ENCODE assay signal across 8 mouse cellular contexts in genomic region chr7:27395521-27396183, GRCm38 (mm10). TPM values are rescaled to one million over a fixed set of nuclear protein-coding genes. Genes with fewer than 3 reads are reported as not detected.
DNase-seq lines count a peak whose midpoint lies in the region; ATAC-seq lines count a peak whose summit lies in the region.

No protein-coding gene starts in this region.

- H3K27me3 ChIP-seq in limb, embryonic 13.5 days = peaks cover 97% of the 10 kb centered on the region

- peak; percentile 55 to 58 for DNase-seq in cerebellum, adult 18-20 months
- DNase-seq in cerebellum, adult 8-10 months = no peak
- DNase-seq in right cerebral cortex, postnatal 25 days = peak; percentile 48
- DNase-seq in right cerebral cortex, postnatal 4 days = no peak
- DNase-seq in c-Kit-positive CD71-positive TER-119-positive erythroid progenitor cells, embryonic 14.5 days (ENCODE audit: low spot score) = no peak
- no peak for DNase-seq in ovary, postnatal 10 days (ENCODE audit: low spot score)
- no peak for DNase-seq in thymus, postnatal 14 days

- H3K27ac ChIP-seq in limb, embryonic 13.5 days = no peak overlapping the region

- H3K36me3 ChIP-seq in limb, embryonic 13.5 days = no peaks in the 10 kb centered on the region

- no peaks in the 10 kb centered on the region for H3K9me3 ChIP-seq in limb, embryonic 13.5 days

- no peak overlapping the region for H3K9ac ChIP-seq in limb, embryonic 13.5 days

- peak overlapping the region; percentile 82 for H3K4me2 ChIP-seq in limb, embryonic 13.5 days (replicated peaks)

- H3K4me1 ChIP-seq in limb, embryonic 13.5 days = peaks cover 6% of the 10 kb centered on the region; the same call in 1 of the 2 replicates

- 4% methylated on average over 22 of the region's 22 CpGs for WGBS in limb, embryonic 13.5 days

- no peak for ATAC-seq in limb, embryonic 13.5 days (ENCODE audit: low FRiP score, low read depth)

- peak overlapping the region; percentile 51 for H3K4me3 ChIP-seq in limb, embryonic 13.5 days

RNA-seq across cellular contexts. Expression of gene Gm20479, which starts 38.4 kb away (rescaled TPM):
- not detected in 2 replicates for polyA plus RNA-seq in limb, embryonic 13.5 days (2015; fragmentation: Nextera tagmentation; extraction: Ambion mirVana)

RNA-seq across cellular contexts. Expression of gene Shkbp1, which starts 39.8 kb away (rescaled TPM):
- polyA plus RNA-seq in limb, embryonic 13.5 days (2015; fragmentation: Nextera tagmentation; extraction: Ambion mirVana) = 49.2 and 54.5 TPM in 2 replicates

RNA-seq across cellular contexts. Expression of gene Sptbn4, which starts 51.8 kb away (rescaled TPM):
- polyA plus RNA-seq in limb, embryonic 13.5 days (2015; fragmentation: Nextera tagmentation; extraction: Ambion mirVana) = 0.17 and 0.23 TPM in 2 replicates

RNA-seq across cellular contexts. Expression of gene Blvrb, which starts 52.1 kb away (rescaled TPM):
- polyA plus RNA-seq in limb, embryonic 13.5 days (2015; fragmentation: Nextera tagmentation; extraction: Ambion mirVana) = 38.9 and 46.3 TPM in 2 replicates

RNA-seq across cellular contexts. Expression of gene Ltbp4, which starts 58.2 kb away (rescaled TPM):
- 25.8 and 29.3 TPM in 2 replicates for polyA plus RNA-seq in limb, embryonic 13.5 days (2015; fragmentation: Nextera tagmentation; extraction: Ambion mirVana)

Comparison
In these comparisons a context has a peak if more than half of its experiments do, and no peak if none do; other contexts are left out.
1. DNase-seq: peak in cerebellum, adult 18-20 months (2 of 2) and right cerebral cortex, postnatal 25 days (single experiment); none in cerebellum, adult 8-10 months (single experiment), right cerebral cortex, postnatal 4 days (single experiment), c-Kit-positive CD71-positive TER-119-positive erythroid progenitor cells, embryonic 14.5 days (single experiment), ovary, postnatal 10 days (single experiment) and thymus, postnatal 14 days (single experiment).